Mouse (Mus musculus) cerebellum, adult 11-12 months (tissue): Measurements from ENCODE around the gene Bpifa3.
"Not testable (repeated sequence)": the region's sequence is repeated elsewhere in the genome, so short reads cannot be mapped to it uniquely, and the experiment has no call there.

ENCODE experiments used
- DNase-seq: peaks from one replicate; pipeline ENCODE4 v3.0.0; 2022

Bpifa3 gene

DNA sequence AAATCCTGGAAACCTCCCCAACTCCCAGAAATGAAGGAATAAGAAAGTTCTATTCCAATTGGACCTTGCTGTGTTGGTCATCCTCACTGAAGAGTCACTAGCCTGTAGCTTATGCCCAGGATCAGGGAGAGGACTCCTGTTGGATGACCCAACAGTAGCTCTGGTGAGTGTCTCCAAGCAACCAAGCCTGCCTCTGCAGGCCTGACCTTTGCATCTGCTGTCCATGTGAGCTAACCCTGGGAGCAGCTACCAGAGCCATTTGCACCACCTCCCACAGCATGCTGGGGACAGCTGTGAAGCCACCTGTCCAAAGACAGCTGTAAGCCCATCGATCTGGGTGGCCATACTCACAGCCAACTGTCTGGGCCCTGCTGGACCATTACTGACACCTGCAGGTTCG is at the start of gene Bpifa3:
Gene Bpifa3, plus strand, starts transcription at position 217 of the 400 bp plus-strand sequence.
- no peak for DNase-seq

DNA sequence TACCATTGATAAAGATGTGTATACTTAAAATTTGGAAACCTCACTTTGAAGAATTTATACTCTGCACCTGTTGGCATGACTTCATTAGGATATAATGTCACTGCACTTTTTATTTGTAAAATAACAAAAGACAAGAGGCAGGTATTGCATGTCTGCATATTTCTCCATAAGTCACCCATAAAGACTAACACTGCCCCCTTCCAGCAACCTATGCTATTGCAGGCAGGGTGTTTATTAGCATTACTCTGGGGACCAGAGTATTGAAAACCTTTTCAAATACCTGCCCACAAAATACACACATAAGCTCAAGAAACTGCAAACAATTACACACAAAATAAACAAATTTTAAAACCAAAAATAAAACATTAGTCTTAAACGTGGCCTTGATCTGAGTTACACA is 32.4 kb upstream of the Bpifa3 start:
- no peak for DNase-seq

DNA sequence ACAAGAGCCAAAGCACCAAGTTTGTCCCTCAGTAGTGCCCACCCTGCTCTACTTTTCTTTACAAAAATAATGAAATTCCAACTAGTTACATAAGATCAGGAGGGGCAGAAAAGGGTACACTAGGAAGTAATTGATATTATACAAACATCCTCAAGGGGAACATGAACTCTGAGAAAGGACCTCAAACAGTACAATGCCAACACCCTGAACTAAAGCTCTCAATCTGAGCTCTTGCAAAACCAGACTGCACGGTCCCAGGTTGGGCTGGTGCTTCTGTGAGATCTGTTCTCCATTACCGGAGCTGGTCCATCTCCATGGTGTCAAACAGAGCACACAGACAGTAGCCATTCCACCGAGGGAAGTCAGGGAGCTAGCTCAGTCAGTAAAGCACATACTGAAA is 12.8 kb upstream of the Bpifa3 start:
- DNase-seq = no peak

- no peak for DNase-seq
These were observed 12.4 kb downstream of the Bpifa3 start, which contains the start of gene Bpifa1 for GRCm38 (mm10) chr2:154142580-154142979. Bpifa1 (plus strand) TSS chr2:154142880.

DNA sequence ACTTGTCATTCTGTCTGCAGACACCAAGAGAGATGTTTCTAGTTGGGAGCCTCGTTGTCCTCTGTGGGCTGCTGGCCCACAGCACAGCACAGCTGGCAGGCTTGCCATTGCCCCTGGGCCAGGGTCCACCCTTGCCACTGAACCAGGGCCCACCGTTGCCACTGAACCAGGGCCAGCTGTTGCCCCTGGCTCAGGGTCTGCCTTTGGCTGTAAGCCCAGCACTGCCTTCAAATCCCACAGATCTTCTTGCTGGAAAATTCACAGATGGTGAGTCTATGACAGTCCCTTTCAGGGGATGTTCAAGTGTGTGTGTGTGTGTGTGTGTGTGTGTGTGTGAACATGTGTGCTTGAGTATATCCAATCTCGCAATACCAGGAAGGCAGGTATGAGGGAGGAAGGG is 13.6 kb downstream of the Bpifa3 start:
- no peak for DNase-seq

GRCm38 (mm10) chr2:154147496-154147895 is 17.4 kb downstream of the Bpifa3 start:
- DNase-seq = no peak

DNA sequence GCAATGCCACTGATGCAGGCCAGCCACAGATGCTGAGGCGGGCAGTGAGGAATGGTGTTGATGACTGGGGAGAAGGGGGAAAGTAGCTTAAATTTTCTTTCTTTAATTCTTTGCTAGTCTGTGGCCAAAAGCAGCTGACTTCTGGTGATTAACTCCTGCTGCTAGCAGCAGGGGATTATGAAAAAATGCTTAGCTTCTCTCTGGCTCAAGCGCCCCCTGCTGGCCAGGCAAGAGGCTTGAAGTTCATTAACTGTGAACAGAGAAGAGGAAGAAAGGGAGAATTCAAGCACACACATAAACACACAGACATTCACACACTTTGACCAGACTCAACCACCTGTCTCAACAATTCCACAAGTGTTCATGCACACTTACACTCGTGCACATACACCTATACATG is 28.3 kb downstream of the Bpifa3 start:
- DNase-seq = no peak

GRCm38 (mm10) chr2:154162307-154162706 is 32.2 kb downstream of the Bpifa3 start, which contains the start of gene Bpifa5:
Bpifa5 (plus strand) TSS chr2:154162607.
- DNase-seq = no peak

- peak; percentile 24 for DNase-seq
These were observed 33.2 kb downstream of the Bpifa3 start for GRCm38 (mm10) chr2:154163306-154163705.

DNA sequence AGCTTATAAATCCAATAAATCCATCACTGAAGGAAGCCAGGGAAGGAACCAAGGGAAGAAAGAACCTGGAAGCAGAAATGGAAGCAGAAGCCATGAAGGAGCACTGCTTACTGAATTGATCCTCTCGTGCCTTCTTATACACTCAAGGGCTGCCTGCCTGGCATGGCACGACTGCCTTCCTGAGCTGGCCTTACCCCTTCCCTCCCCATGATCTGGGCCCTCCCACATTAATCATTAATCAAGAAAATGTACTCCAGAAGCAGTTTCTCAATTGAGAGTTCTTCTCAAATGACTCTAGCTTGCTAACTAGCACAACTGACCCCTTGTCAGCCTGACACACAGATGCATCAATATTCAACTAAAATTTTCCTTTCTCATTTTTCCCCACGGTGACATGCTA is 39.0 kb downstream of the Bpifa3 start:
- no peak for DNase-seq

DNA sequence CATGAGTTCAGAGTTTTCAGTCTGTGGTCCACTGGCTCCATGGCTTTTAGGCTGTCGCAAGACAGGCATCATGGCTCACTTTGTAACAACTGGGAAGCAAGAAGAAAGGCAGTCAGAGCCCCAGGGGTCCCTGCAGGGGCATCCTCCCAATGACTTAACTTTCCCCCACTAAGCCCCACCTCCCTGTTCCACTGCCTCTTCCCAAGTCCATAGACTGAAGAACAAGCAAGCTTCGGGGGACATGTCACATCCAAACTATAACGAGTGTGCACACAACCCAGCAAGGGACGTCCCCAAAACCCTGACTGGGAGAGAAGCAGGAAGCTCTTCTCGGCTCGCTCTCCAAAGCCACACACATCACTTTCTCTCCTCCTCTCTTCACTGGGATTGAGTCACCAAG is 41.5 kb downstream of the Bpifa3 start:
- DNase-seq = no peak

DNA sequence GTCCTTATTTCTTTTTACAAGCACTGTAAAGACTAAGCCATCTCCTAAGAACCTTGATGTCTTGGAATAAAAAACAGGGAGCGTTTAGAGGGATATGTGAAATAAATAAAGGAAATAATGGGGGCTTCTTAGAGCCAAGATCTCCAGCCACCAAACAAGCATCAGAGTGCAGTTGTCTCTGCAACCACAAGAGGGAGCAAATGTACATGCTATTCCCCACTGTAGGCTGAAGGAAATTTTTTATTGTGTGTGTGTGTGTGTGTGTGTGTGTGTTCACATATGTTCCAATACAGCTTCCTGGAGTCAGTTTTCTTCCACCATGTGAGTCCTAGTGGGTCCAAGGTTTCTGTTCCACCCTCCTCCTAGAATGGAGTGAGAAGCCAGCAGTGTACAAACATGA is 43.2 kb downstream of the Bpifa3 start:
- no peak for DNase-seq

GRCm38 (mm10) chr2:154181900-154182299 is 51.8 kb downstream of the Bpifa3 start:
- DNase-seq = not testable (repeated sequence)

DNA sequence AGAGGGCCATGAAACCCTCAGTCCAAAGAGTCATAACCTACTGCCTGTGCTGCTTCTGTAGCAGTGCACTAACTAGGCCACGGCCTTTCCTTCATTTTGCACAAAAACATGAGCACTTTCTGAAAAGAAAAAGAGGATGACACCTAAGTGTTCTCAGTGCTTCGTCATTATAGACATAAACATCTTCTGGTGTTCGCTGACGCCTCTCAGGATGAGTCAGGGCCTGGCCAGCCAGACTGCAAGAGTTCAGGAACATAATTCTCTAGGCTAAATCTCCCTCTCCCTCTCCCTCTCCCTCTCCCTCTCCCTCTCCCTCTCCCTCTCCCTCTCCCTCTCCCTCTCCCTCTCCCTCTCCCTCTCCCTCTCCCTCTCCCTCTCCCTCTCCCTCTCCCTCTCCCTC is 52.9 kb downstream of the Bpifa3 start:
- not testable (repeated sequence) for DNase-seq

- DNase-seq = no peak
These were observed 55.2 kb downstream of the Bpifa3 start for GRCm38 (mm10) chr2:154185319-154185718.

- no peak for DNase-seq
These were observed 55.6 kb downstream of the Bpifa3 start for GRCm38 (mm10) chr2:154185748-154186147.

- no peak for DNase-seq
These were observed 57.3 kb downstream of the Bpifa3 start for GRCm38 (mm10) chr2:154187468-154187867.
